Mouse (Mus musculus) hindbrain, embryonic 12.5 days (tissue): Measurements from ENCODE around the gene Rarres1. TPM values are rescaled to one million over a fixed set of nuclear protein-coding genes. Genes with fewer than 3 reads are reported as not detected.

ENCODE experiments used
- ATAC-seq: fragments of 200-750 bp; cut with Nextera tagmentation; 2 replicates; pipeline ENCODE4 v1.8.0; 2017; ENCODE audit warnings: moderate TSS enrichment; ENCODE audit not compliant: low FRiP score
- H3K27ac ChIP-seq: fragments of 300-500 bp; sonication (generic); 2 replicates; pipeline ENCODE4 v1.5.1; 2016; ENCODE audit warnings: mild to moderate bottlenecking
- H3K27me3 ChIP-seq: fragments of 300-500 bp; sonication (generic); 2 replicates; pipeline ENCODE4 v1.6.1; 2016; ENCODE audit warnings: mild to moderate bottlenecking
- H3K36me3 ChIP-seq: fragments of 300-500 bp; sonication (generic); 2 replicates; pipeline ENCODE4 v1.6.1; 2016; ENCODE audit warnings: mild to moderate bottlenecking
- H3K4me1 ChIP-seq: fragments of 300-500 bp; sonication (generic); 2 replicates; pipeline ENCODE4 v1.6.1; 2016
- H3K4me2 ChIP-seq: fragments of 300-500 bp; sonication (generic); replicated peaks from 2 replicates; pipeline ENCODE4 v1.6.1; 2016; ENCODE audit warnings: mild to moderate bottlenecking
- H3K4me3 ChIP-seq: fragments of 300-500 bp; sonication (generic); 2 replicates; pipeline ENCODE4 v1.5.1; 2016; ENCODE audit warnings: mild to moderate bottlenecking
- H3K9ac ChIP-seq: fragments of 300-500 bp; sonication (generic); 2 replicates; pipeline ENCODE4 v1.6.1; 2016; ENCODE audit warnings: mild to moderate bottlenecking, moderate library complexity
- H3K9me3 ChIP-seq: fragments of 300-500 bp; sonication (generic); replicated peaks from 2 replicates; pipeline ENCODE4 v1.6.1; 2016; ENCODE audit warnings: mild to moderate bottlenecking
- WGBS: fragments of 180-500 bp; shearing (Covaris S2); methylation state at CpG from one replicate; pipeline ENCODE4 v1.1.7; 2016; 5-methylcytosine and 5-hydroxymethylcytosine counted together
- polyA plus RNA-seq: library from polyadenylated mRNA; unstranded; fragments of >200 nt; fragmentation: Nextera tagmentation; extraction: Ambion mirVana; gene quantifications from 2 replicates; pipeline ENCODE4 v1.2.1, GENCODE M21; 2016

Gene Rarres1
- 1.3 and 1.6 TPM in 2 replicates for polyA plus RNA-seq

DNA sequence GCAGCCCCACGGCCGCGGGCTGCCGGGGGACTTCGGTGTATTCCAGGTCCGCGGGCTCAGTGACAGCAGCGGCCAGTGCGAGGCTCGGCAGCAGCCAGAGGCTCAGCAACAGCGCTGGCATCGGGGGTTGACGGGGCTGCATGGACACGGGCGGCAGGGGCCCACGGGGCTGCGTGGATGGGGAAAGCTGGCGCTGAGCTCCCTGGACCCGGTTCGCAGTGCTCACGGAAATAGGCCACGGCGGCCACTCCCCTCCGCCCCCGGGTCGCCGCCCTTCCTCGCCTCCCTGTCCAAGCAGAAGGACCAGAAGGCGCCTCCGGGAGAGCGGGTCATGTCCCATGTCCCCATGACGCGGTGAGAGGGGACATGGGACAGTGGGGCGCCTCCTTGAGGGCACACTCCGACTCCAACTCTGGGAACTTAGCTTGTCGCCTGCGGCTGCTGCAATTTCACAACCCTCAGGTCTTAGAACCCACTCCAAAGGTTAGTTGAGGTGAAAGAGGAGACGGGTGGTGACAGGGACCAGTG lies at the start of gene Rarres1:
TSS of gene Rarres1 (minus strand) at position 250 of the 528 bp plus-strand sequence.
- Histone ChIP-seq H3K27ac (no peak within 1 kb of the TSS), H3K27me3 (peaks cover 50% of the 10 kb centered on the region)
- WGBS = 3% methylated on average over 38 of the region's 38 CpGs

DNA sequence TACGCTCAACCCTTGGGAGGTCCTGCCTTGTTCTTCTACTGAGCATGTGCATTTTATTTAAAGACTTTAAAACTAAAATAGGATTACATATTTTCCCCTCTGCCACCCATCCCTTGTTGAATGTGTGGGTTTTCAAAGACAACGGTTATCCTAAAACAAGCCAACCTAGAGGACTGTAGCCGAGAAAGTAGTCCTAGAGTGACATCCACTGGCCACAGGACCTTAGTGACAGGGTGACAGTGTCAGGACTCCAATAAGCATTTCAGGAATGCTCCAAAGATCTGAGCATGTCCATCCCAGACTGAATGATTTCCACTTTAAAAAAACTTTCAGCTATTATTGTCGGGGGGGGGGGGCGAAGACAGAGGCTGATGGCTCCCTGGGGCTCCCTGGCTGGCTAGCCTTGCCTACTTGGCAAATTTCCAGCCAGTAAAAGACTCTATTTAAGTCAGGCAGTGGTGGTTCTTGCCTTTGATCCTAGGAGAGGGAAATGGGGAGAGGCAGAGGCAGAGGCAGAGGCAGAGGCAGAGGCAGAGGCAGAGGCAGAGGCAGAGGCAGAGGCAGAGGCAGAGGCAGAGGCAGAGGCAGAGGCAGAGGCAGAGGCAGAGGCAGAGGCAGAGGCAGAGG lies 49.5 kb upstream of the Rarres1 start:
- H3K36me3 ChIP-seq = no peaks in the 10 kb centered on the region
- ATAC-seq = peak; percentile 63; the same call in 1 of the 2 replicates
- WGBS = 54% methylated on average over 5 of the region's 5 CpGs

More for the DNA sequence above, at the start of gene Rarres1:
- peak within 1 kb of the TSS; percentile 100 for H3K4me2 ChIP-seq
- peaks cover 10% of the 10 kb centered on the region for H3K4me1 ChIP-seq
- H3K9me3 ChIP-seq = no peaks in the 10 kb centered on the region
- H3K36me3 ChIP-seq = no peaks in the 10 kb centered on the region
- H3K9ac ChIP-seq = peak within 1 kb of the TSS; percentile 67
- ATAC-seq = peak; percentile 63
- peak within 1 kb of the TSS; percentile 59 for H3K4me3 ChIP-seq

DNA sequence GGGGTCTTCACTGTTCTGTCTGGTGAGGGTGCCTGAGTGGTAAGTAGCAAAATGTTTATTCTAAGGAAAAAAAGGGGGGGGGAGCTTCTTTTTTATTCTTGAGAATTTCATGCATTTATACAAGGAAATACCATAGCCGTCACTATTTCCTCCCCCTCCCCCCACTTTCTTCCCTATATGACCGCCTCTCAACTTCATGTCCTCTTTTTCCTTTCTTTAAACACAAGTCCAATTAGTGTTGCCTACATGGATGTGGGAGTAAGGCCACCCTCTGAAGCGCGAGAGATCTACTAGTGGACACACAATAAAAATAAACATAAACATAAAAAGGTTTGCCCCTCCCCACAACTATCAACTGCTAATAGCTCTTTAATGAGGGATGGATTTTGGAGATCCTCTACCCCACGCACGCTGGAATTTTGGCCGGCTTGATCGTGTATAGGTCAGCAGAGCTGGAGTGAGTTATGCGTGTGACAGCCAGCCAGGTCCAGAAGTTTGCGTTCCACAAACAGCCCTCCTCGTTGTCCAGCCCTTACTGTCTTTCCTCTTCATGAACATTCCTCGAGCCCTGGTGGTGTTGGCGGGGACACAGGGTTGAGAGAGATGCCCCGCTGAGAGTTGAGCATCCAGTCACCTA lies 42.5 kb upstream of the Rarres1 start:
- Histone ChIP-seq H3K4me2 (peak overlapping the region; percentile 42), H3K27ac (peak overlapping the region; percentile 78), H3K4me1 (peaks cover 10% of the 10 kb centered on the region), H3K4me3 (no peak overlapping the region), H3K9me3 (no peaks in the 10 kb centered on the region), H3K27me3 (no peaks in the 10 kb centered on the region), H3K36me3 (no peaks in the 10 kb centered on the region), H3K9ac (no peak overlapping the region)
- peak; percentile 60 for ATAC-seq
- WGBS = 69% methylated on average over 14 of the region's 14 CpGs

More for the DNA sequence above, 49.5 kb upstream of the Rarres1 start:
- no peak overlapping the region for H3K9ac ChIP-seq
- H3K4me3 ChIP-seq = no peak overlapping the region
- H3K4me2 ChIP-seq = no peak overlapping the region
- H3K27me3 ChIP-seq = peaks cover under 1% of the 10 kb centered on the region; the same call in 1 of the 2 replicates
- H3K27ac ChIP-seq = no peak overlapping the region
- H3K9me3 ChIP-seq = no peaks in the 10 kb centered on the region
- H3K4me1 ChIP-seq = no peaks in the 10 kb centered on the region

DNA sequence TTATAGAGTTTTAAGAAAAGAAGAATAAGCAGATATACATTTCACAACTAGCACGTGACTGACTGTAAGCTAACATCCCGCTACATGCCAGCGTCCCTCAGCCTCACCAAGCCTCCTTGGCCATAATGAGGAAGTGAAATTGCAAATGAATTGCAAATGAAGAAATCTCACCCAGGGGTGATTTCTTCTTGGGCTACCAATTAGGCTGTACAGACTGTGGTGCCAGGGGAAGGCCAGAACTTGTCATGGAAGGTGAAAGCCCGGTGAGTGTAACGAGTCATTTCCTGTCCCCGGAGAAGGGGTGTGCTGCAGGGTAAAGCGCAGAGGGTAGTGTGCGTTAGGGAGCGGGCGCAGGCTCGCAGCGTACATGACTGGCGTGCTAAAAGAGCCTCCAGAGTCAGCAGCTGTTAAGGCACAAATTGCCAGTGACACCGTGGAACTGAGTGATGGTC lies 41.9 kb upstream of the Rarres1 start:
- Histone ChIP-seq H3K4me1 (peaks cover 10% of the 10 kb centered on the region), H3K4me3 (peak overlapping the region; percentile 14; the same call in 1 of the 2 replicates), H3K9me3 (no peaks in the 10 kb centered on the region), H3K27ac (peak overlapping the region; percentile 78), H3K27me3 (no peaks in the 10 kb centered on the region), H3K9ac (no peak overlapping the region), H3K36me3 (no peaks in the 10 kb centered on the region), H3K4me2 (peak overlapping the region; percentile 42)
- peak; percentile 93 for ATAC-seq
- WGBS = 39% methylated on average over 14 of the region's 14 CpGs

DNA sequence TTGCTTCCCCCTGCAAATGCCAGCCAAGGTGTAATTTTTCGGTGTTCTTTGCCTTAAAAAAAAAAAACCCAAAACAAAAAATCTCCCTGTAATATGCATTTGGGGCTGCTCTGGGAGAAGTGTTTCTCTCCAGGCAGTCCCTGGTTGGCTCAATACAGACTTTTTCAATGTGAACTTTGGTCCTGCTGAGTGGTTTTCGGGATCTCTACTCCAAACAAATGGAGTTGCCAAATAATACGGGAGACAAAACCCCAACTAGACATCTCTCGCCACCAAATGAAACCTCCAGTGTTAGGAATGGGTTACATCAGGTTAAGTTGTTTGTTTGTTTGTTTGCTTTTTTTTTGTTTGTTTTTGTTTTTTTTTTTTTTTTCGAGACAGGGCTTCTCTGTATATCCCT lies 39.9 kb upstream of the Rarres1 start:
- no peak for ATAC-seq
- peaks cover 10% of the 10 kb centered on the region for H3K4me1 ChIP-seq
- H3K9me3 ChIP-seq = no peaks in the 10 kb centered on the region
- 91% methylated on average over 5 of the region's 5 CpGs for WGBS
- no peaks in the 10 kb centered on the region for H3K36me3 ChIP-seq
- no peak overlapping the region for H3K4me2 ChIP-seq
- H3K9ac ChIP-seq = no peak overlapping the region
- H3K4me3 ChIP-seq = no peak overlapping the region
- no peaks in the 10 kb centered on the region for H3K27me3 ChIP-seq
- H3K27ac ChIP-seq = no peak overlapping the region

DNA sequence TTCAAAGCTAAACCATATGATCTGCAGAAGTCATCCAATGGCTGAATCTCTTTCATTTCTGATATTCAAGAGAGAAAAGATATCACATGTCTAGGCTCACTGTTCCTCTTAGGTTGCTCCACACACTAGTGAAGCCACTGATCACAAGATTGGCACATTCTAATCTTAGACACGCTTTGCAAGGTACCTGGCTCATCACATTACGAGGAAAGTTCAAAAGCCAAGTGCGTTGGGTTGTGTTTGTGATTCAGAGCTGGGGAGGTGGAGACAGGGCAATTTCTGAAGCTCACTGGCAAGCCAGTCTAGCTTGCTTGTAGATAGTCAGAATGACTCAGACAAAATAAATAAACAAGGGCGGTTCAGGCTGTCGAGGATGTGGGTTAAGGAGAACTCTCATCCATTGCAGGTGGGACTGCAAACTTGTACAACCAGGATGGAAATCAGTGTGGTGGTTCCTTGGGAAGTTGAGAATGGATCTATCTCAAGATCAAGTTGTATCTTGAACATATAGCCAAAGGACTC lies 38.7 kb upstream of the Rarres1 start:
- ATAC-seq = no peak
- Histone ChIP-seq H3K4me2 (no peak overlapping the region), H3K36me3 (no peaks in the 10 kb centered on the region), H3K27ac (no peak overlapping the region), H3K9me3 (no peaks in the 10 kb centered on the region), H3K27me3 (no peaks in the 10 kb centered on the region), H3K9ac (no peak overlapping the region), H3K4me3 (no peak overlapping the region), H3K4me1 (peaks cover 10% of the 10 kb centered on the region)
- 87% methylated on average over 5 of the region's 5 CpGs for WGBS

DNA sequence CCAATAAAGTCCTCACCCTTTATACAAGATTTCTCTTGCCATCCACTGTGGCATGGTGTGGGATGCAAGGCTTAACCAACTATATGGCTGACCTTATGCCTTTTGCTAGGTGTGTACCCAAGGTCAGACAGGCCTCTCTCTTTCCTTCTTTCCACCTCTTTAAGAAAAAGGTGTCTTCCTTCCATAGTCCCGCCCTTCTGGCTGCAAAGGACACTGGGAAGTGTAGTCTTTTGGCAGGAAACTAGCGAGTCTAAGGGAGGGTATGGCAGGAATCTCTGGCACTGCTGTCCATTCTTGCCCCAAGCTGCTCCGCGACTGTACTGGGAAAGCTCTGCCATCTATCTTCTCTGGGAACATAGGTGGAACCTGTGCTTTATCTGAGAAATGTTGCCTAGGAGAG lies 38.0 kb upstream of the Rarres1 start:
- Histone ChIP-seq H3K36me3 (no peaks in the 10 kb centered on the region), H3K27ac (no peak overlapping the region), H3K9ac (no peak overlapping the region), H3K4me3 (no peak overlapping the region), H3K4me1 (peaks cover 10% of the 10 kb centered on the region), H3K9me3 (no peaks in the 10 kb centered on the region), H3K4me2 (no peak overlapping the region), H3K27me3 (no peaks in the 10 kb centered on the region)
- no peak for ATAC-seq
- WGBS = 40% methylated on average over 4 of the region's 4 CpGs

DNA sequence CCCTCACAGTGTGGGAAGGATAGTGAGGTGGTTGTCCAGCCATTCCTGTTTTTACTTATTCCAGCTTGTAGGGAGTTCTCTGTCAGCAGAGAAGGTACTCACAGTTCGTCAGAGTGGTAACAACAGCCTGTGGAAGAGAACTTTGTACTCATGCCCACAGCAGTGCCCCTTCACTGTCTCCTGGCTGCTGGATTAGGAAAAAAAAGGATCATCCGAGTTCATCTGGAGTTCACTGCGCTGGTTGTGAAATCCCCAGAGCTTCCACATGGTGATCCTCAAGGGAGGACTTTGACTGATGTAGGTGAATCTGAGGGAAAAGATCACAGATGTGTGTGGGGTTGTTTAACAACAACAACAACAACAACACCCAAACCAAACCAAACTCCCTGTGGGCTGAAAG lies 35.9 kb upstream of the Rarres1 start:
- Histone ChIP-seq H3K4me2 (no peak overlapping the region), H3K9ac (no peak overlapping the region), H3K27me3 (no peaks in the 10 kb centered on the region), H3K27ac (no peak overlapping the region), H3K9me3 (no peaks in the 10 kb centered on the region), H3K4me1 (no peaks in the 10 kb centered on the region), H3K36me3 (no peaks in the 10 kb centered on the region), H3K4me3 (no peak overlapping the region)
- WGBS = 80% methylated on average over 3 of the region's 3 CpGs
- no peak for ATAC-seq

DNA sequence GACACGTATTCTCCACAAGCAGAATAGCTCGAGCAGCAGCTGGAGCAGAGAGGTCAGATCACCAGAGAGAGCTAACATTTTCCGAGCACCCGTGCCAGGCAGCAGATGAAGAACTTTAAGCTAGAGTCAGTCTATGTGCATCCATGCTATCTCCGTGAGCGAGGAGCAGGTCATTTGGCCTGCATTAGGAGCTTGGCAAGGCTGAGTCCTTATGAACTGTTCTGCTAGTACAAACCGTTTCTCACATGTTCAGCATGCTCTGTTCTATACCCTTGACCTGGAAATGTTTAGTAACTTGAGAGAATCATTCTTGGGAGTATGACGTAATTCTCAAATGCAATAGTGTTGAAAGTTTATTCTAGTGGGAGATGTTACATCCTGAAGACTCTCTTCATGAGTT lies 28.3 kb upstream of the Rarres1 start:
- Histone ChIP-seq H3K27ac (no peak overlapping the region), H3K27me3 (no peaks in the 10 kb centered on the region), H3K4me3 (no peak overlapping the region), H3K9me3 (no peaks in the 10 kb centered on the region), H3K4me2 (no peak overlapping the region), H3K4me1 (no peaks in the 10 kb centered on the region), H3K9ac (no peak overlapping the region), H3K36me3 (no peaks in the 10 kb centered on the region)
- 73% methylated on average over 8 of the region's 8 CpGs for WGBS
- ATAC-seq = no peak

DNA sequence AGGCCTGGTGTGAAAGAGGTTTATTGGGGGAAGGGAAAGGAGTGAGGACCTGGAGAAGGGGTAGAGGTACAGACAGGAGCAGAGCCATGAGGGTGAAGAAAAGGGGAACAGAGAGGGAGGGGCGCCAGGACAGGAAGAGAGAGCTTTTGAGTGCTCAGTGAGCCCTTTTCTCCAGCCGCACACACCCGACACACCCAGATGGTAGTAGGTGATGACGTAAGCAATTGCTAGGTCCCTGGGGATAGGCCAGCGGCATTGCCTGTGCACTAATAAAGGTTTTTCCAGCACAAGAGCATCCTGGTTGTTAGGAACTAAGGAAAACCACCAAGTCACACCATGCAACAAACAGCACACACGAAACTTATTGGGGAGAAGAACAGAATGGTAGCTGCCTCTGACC lies 9.4 kb upstream of the Rarres1 start:
- Histone ChIP-seq H3K9me3 (no peaks in the 10 kb centered on the region), H3K4me3 (no peak overlapping the region), H3K9ac (no peak overlapping the region), H3K4me2 (no peak overlapping the region), H3K27me3 (no peaks in the 10 kb centered on the region), H3K36me3 (no peaks in the 10 kb centered on the region), H3K27ac (no peak overlapping the region), H3K4me1 (no peaks in the 10 kb centered on the region)
- no peak for ATAC-seq
- WGBS = 73% methylated on average over 6 of the region's 6 CpGs

DNA sequence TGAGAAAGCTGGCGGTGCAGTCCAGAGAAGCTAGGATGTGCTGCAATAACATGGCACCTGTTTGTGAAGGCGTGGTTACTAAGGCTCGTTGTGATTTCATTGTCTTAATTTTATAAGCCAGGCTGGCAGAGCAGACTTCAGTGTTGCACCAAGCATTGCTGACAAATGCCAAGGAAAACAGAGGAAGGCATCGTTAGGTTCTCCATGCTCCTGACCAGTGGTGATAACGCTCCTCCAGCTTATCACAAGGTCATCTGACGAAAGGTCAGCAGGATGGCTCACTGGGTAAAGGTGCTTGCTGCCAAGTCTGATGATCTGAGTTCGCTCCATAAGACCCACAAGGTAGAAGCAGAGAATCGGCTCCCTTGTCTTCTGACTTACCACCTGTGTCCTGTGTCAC lies 7.4 kb upstream of the Rarres1 start:
- 92% methylated on average over 8 of the region's 8 CpGs for WGBS
- H3K4me2 ChIP-seq = no peak overlapping the region
- no peak overlapping the region for H3K4me3 ChIP-seq
- no peaks in the 10 kb centered on the region for H3K9me3 ChIP-seq
- peaks cover 7% of the 10 kb centered on the region; the same call in 1 of the 2 replicates for H3K27me3 ChIP-seq
- no peaks in the 10 kb centered on the region for H3K4me1 ChIP-seq
- no peak overlapping the region for H3K9ac ChIP-seq
- no peak overlapping the region for H3K27ac ChIP-seq
- ATAC-seq = no peak
- no peaks in the 10 kb centered on the region for H3K36me3 ChIP-seq

DNA sequence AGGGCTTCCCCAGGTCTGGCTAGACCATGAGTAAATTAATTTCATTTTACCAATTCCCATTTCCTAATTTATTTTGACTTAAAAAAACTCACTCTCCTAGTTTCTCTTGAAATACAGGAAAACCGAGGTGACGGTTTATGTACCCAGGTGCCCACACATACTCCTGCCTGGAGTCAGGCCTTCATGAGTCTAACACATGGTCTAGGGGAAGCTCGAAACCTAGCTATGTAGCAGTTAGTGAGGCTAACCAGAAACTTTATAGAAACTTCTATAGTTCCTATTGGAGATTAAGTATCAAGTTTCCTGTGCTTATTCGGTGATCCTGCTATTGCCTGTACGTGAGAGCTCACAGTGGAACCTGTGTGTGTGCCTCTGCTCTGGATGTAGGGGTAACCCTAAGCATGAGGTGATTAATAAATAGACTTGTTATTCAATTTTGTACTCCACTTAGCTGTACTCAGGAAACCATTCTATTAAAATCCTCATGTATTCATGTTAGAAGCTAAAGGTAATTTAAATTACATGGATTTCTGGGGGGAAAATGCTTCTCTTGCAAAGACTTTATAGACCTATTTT lies 5.3 kb upstream of the Rarres1 start:
- Histone ChIP-seq H3K27me3 (peaks cover 25% of the 10 kb centered on the region), H3K4me1 (0 out of 2 replicates have a peak, but pooled peaks cover under 1% of the 10 kb centered on the region), H3K27ac (no peak overlapping the region), H3K36me3 (no peaks in the 10 kb centered on the region), H3K9me3 (no peaks in the 10 kb centered on the region), H3K4me3 (no peak overlapping the region), H3K4me2 (no peak overlapping the region), H3K9ac (no peak overlapping the region)
- no peak for ATAC-seq
- WGBS = 87% methylated on average over 5 of the region's 5 CpGs
